21 mouse cellular contexts compared by ENCODE assay signal in genomic region chr15:75379867-75380266, GRCm38 (mm10).
A peak's percentile ranks its signal among the peaks of the same experiment; 100 is the strongest.
DNase-seq lines count a peak whose midpoint lies in the region; ATAC-seq and TF ChIP-seq lines count a peak whose summit lies in the region.
"Had no signal": no experiment of that assay in that cellular context is flagged by ENCODE, and none has a peak within 500 bp of the region (broad histone marks: within the 10 kb centered on the region; RNA-seq: fewer than 3 reads in every experiment).

No protein-coding gene starts in this region.

- no peak overlapping the region for H3K27ac ChIP-seq in kidney, postnatal 0 days
- no peak overlapping the region for H3K27ac ChIP-seq in kidney, embryonic 16.5 days (ENCODE audit: low read length)
- H3K27ac ChIP-seq in lung, postnatal 0 days (ENCODE audit: low read length): no peak overlapping the region
- H3K27ac ChIP-seq in small intestine, adult 2 months (ENCODE audit: insufficient read depth, low read depth, low read length): no peak overlapping the region
- H3K27ac ChIP-seq: hindbrain, embryonic 15.5 days; kidney, embryonic 15.5 days; limb, embryonic 12.5 days had no signal

- no peak overlapping the region for H3K4me2 ChIP-seq in kidney, postnatal 0 days (ENCODE audit: low read length)
- no peak overlapping the region for H3K4me2 ChIP-seq in kidney, embryonic 16.5 days (replicated peaks; ENCODE audit: low read depth, low read length)
- H3K4me2 ChIP-seq in lung, postnatal 0 days (replicated peaks; ENCODE audit: low read depth, low read length): no peak overlapping the region
- H3K4me2 ChIP-seq: heart, embryonic 12.5 days; hindbrain, embryonic 15.5 days; kidney, embryonic 15.5 days; limb, embryonic 12.5 days had no signal

- no peak overlapping the region for H3K4me3 ChIP-seq in kidney, postnatal 0 days (replicated peaks; ENCODE audit: low read depth, low read length)
- no peak overlapping the region for H3K4me3 ChIP-seq in kidney, embryonic 16.5 days (ENCODE audit: low read length)
- H3K4me3 ChIP-seq in lung, postnatal 0 days (ENCODE audit: low read depth, low read length): no peak overlapping the region
- H3K4me3 ChIP-seq in small intestine, adult 2 months (ENCODE audit: low read depth, low read length): no peak overlapping the region
- H3K4me3 ChIP-seq: erythroblast, embryonic 14.5 days; heart, embryonic 12.5 days; hindbrain, embryonic 15.5 days; kidney, embryonic 15.5 days; limb, embryonic 12.5 days; megakaryocyte, embryonic 14.5 days had no signal

- no peak for DNase-seq in kidney, postnatal 0 days (ENCODE audit: low spot score)
- DNase-seq in lung, postnatal 0 days (ENCODE audit: low spot score): no peak
- DNase-seq in lung, adult 18-20 months: no peak
- DNase-seq in ES-CJ7 (ENCODE audit: low read depth, low spot score): peak; percentile 19
- no peak for DNase-seq in urinary bladder, postnatal 36 days (ENCODE audit: low spot score in 2 of 2)
- no peak for DNase-seq in urinary bladder, postnatal 10 days (ENCODE audit: low spot score)
- DNase-seq: adrenal gland, postnatal 25 days; cerebellum, adult 2 months; heart, postnatal 36 days; thymus, postnatal 14 days had no signal

- no peaks in the 10 kb centered on the region for H3K4me1 ChIP-seq in kidney, postnatal 0 days (replicated peaks; ENCODE audit: insufficient read depth, low read length)
- H3K4me1 ChIP-seq in kidney, embryonic 16.5 days (ENCODE audit: insufficient read depth, low read length): no peaks in the 10 kb centered on the region
- H3K4me1 ChIP-seq in lung, postnatal 0 days (ENCODE audit: insufficient read depth, low read depth, low read length): no peaks in the 10 kb centered on the region
- no peaks in the 10 kb centered on the region for H3K4me1 ChIP-seq in small intestine, adult 2 months (ENCODE audit: control insufficient read depth, insufficient read depth, insufficient read length, low read length)
- H3K4me1 ChIP-seq: heart, embryonic 12.5 days; hindbrain, embryonic 15.5 days; kidney, embryonic 15.5 days; limb, embryonic 12.5 days; megakaryocyte, embryonic 14.5 days had no signal

- no peaks in the 10 kb centered on the region for H3K27me3 ChIP-seq in kidney, postnatal 0 days (ENCODE audit: insufficient read depth, low read length)
- H3K27me3 ChIP-seq in kidney, embryonic 16.5 days (ENCODE audit: insufficient read depth, low read length): no peaks in the 10 kb centered on the region
- no peaks in the 10 kb centered on the region for H3K27me3 ChIP-seq in lung, postnatal 0 days (replicated peaks; ENCODE audit: insufficient read depth, low read length)
- no peaks in the 10 kb centered on the region for H3K27me3 ChIP-seq in small intestine, adult 2 months (ENCODE audit: control insufficient read depth, insufficient read depth, low read length)
- H3K27me3 ChIP-seq: heart, embryonic 12.5 days; hindbrain, embryonic 15.5 days; kidney, embryonic 15.5 days; limb, embryonic 12.5 days; megakaryocyte, embryonic 14.5 days had no signal

- H3K9ac ChIP-seq in kidney, postnatal 0 days (ENCODE audit: low read depth, low read length): no peak overlapping the region
- H3K9ac ChIP-seq in kidney, embryonic 16.5 days (replicated peaks; ENCODE audit: low read length): no peak overlapping the region
- H3K9ac ChIP-seq in lung, postnatal 0 days (replicated peaks; ENCODE audit: low read depth): no peak overlapping the region
- H3K9ac ChIP-seq: heart, embryonic 12.5 days; hindbrain, embryonic 15.5 days; kidney, embryonic 15.5 days; limb, embryonic 12.5 days had no signal

- H3K9me3 ChIP-seq in kidney, postnatal 0 days (replicated peaks; ENCODE audit: low read length): no peaks in the 10 kb centered on the region
- H3K9me3 ChIP-seq in kidney, embryonic 16.5 days (ENCODE audit: low read length): no peaks in the 10 kb centered on the region
- H3K9me3 ChIP-seq in lung, postnatal 0 days (ENCODE audit: low read length): no peaks in the 10 kb centered on the region
- H3K9me3 ChIP-seq: hindbrain, embryonic 15.5 days; kidney, embryonic 15.5 days; limb, embryonic 12.5 days had no signal

- TF ChIP-seq POLR2A in small intestine, adult 2 months (IDR thresholded peaks at IDR 0.05; ENCODE audit: low read depth, low read length): no peak

- no peak for TF ChIP-seq EP300 in lung, postnatal 0 days (IDR thresholded peaks at IDR 0.05)

- ATAC-seq in kidney, postnatal 0 days (replicated peaks; ENCODE audit: low FRiP score, low read depth): no peak
- ATAC-seq in kidney, embryonic 16.5 days (ENCODE audit: low FRiP score, low TSS enrichment): no peak
- ATAC-seq in lung, postnatal 0 days: no peak
- ATAC-seq: forebrain, embryonic 14.5 days; midbrain, embryonic 16.5 days had no signal

- H3K36me3 ChIP-seq in kidney, postnatal 0 days (ENCODE audit: insufficient read depth, low read length): no peaks in the 10 kb centered on the region
- no peaks in the 10 kb centered on the region for H3K36me3 ChIP-seq in kidney, embryonic 16.5 days (ENCODE audit: insufficient read depth, low read length)
- no peaks in the 10 kb centered on the region for H3K36me3 ChIP-seq in lung, postnatal 0 days (ENCODE audit: insufficient read depth, low read length)
- H3K36me3 ChIP-seq in small intestine, adult 2 months (ENCODE audit: control insufficient read depth, insufficient read depth, low read length): no peaks in the 10 kb centered on the region
- H3K36me3 ChIP-seq: G1E; heart, embryonic 12.5 days; hindbrain, embryonic 15.5 days; kidney, embryonic 15.5 days; limb, embryonic 12.5 days had no signal

- 89% methylated on average over 1 of the region's 1 CpGs for WGBS in kidney, postnatal 0 days
- WGBS in kidney, embryonic 16.5 days: 77% methylated on average over 1 of the region's 1 CpGs
- WGBS in lung, postnatal 0 days: 77% methylated on average over 1 of the region's 1 CpGs
- 34% methylated on average over 1 of the region's 1 CpGs for WGBS in small intestine, adult 2 months

- peak; percentile 33; the same call in 1 of the 2 replicates for TF ChIP-seq CTCF in kidney, postnatal 0 days (IDR thresholded peaks at IDR 0.05; ENCODE audit: low read depth)
- peak; percentile 30; the same call in 1 of the 2 replicates for TF ChIP-seq CTCF in lung, postnatal 0 days (IDR thresholded peaks at IDR 0.05)
- peak; percentile 53; the same call in 1 of the 2 replicates for TF ChIP-seq CTCF in small intestine, adult 2 months (IDR thresholded peaks at IDR 0.05; ENCODE audit: extremely low read depth, insufficient read length, insufficient replicate concordance, low read depth, low read length)
